Mouse (Mus musculus): ENCODE results near the gene Tob2. TPM values are rescaled to one million over a fixed set of nuclear protein-coding genes. Genes with fewer than 3 reads are reported as not detected.

Gene Tob2
- total RNA-seq, 2 experiments from 2014 or later = 103 to 125 TPM

- peak in 1 of 2 experiments; percentile 48 for DNase-seq
Observed at GRCm38 (mm10) chr15:81812287-81812686, 46.3 kb downstream of the Tob2 start.

- DNase-seq = peak; percentile 76 to 82
Observed at GRCm38 (mm10) chr15:81811599-81811996, 47.0 kb downstream of the Tob2 start.

DNA sequence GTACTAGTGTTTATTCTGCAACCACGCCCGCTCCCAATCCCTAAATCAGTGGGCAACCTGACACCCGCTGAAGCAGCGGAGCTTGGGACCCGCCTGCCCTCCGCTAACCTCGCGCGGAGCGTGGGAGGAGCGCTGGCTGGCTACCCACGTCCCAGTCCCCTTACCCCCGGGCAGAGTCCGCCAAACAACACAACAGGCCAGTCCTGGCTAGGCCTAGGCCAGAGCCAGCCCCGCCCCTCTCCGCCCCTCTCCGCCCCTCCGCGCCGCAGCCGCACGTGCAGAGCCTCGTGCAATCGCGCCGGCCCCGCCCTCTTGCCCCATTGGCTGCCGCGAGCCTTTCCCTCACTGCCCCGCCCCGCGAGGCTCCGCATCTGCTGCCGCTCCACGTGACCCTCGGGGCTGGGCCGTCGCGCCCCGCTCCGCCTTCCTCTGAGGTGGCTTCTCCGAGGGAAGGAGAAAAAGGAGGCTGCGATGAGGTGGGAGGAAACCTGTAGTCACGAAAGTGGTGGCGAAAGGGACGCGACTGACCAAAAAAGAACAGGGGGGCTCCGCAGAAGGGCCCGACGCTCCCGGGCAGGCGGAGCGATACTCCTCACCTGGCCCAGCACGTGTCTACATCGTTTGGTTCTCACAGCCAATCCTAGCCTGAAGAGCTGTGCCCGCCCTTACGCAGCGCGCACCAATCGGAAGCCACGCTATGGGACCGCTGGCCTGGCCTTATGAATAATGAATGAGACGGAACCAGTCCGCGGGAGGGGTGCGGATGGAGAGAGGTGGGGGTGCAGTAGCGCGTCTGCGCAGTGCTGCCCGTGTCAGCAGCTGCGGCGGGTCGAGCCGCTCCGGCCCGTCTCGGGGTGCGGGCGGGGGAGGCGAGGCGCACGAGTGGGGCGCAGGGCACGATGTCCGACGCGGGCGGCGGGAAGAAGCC is 47.7 kb downstream of the Tob2 start:
- DNase-seq = peak; percentile 98 to 99

GRCm38 (mm10) chr15:81810150-81810549 is 48.4 kb downstream of the Tob2 start:
- DNase-seq = peak; percentile 92 to 93

GRCm38 (mm10) chr15:81809550-81809949 is 49.0 kb downstream of the Tob2 start:
- no peak for DNase-seq

DNA sequence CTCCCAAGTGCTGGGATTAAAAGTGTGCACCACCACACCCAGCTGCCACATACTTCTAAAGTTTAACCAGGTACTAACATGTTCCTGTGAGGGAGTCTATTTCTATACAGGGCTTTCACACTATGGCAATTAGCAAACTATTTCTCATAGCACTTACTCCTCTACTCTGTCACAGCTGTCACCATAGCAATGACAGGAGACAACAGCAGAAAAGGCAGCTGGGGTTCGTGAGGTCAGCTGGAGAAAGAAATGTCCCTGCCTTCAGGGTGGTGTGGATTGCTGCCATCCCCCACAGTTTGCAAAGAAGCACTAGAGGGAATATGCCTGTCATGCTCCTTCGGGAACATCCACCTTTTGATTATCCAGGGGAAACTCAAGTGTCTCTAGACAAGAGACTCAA is 49.8 kb downstream of the Tob2 start:
- DNase-seq = no peak

DNA sequence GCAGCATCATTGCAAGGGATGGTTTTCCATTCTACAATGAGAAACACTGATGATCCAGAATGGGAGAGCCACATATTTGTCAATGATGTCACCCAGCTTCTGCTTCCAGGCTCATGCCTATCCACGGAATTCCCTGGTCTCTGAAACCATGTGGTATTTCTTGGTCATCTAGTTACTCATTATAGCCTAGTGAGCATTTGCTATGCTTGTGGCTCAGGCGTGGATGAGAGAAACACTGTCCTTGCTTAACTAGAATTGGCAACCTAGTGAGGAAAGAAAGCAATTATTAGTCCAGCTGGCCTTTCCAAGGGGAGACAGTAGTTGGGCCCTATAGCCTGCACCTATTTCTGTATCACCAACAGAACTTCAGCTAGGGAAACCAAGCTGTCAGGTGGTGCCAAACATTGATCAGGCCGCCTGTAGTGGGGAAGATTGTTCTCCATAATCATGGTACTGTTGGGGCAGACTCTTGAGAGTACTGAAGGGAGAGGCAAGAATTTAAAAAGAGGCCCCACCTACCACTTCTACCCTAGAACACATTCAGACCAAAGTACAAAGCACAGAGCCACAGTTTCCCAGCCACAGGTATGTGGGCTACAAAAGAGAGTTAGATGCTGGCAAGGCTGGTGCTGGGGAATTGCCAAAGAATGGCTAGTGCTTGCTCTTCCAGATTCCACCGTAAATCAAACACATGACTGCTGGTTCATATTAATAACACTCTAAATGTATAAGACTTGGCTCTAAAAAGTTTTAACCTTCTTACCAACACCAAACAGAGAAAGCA is 51.8 kb downstream of the Tob2 start:
- no peak for DNase-seq

GRCm38 (mm10) chr15:81805624-81806023 is 53.0 kb downstream of the Tob2 start:
- DNase-seq = peak; percentile 77 to 79

GRCm38 (mm10) chr15:81804883-81805282 is 53.7 kb downstream of the Tob2 start:
- no peak for DNase-seq

- DNase-seq = no peak
Observed at GRCm38 (mm10) chr15:81804172-81804571, 54.4 kb downstream of the Tob2 start.

DNA sequence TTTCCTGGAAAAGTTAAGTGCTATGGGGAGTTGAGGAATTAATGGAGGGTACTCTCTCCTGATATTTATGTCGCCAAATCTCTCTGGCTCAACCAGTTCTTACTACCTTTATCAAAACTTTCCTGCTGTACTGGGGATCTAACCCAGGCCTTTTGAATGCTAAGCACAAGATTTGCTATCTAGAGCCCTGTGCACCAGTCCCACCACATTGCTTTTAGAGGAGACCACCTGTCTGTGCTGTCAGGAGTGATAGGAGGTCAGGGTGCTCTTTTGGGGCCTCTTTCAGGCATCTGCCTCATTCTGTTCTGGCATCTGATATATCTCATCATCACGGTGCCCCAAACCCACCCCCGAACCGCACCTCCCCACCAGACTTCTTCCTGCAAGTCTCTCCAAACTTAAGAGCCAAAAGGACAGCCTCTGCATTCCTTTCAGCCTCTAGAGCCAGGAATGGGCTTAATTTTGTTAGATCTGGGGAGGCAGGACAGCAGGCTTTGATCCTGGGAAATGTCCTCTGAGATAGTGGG is 55.1 kb downstream of the Tob2 start:
- no peak for DNase-seq

GRCm38 (mm10) chr15:81802941-81803351 is 55.6 kb downstream of the Tob2 start:
- peak in 1 of 2 experiments; percentile 25 for DNase-seq

DNA sequence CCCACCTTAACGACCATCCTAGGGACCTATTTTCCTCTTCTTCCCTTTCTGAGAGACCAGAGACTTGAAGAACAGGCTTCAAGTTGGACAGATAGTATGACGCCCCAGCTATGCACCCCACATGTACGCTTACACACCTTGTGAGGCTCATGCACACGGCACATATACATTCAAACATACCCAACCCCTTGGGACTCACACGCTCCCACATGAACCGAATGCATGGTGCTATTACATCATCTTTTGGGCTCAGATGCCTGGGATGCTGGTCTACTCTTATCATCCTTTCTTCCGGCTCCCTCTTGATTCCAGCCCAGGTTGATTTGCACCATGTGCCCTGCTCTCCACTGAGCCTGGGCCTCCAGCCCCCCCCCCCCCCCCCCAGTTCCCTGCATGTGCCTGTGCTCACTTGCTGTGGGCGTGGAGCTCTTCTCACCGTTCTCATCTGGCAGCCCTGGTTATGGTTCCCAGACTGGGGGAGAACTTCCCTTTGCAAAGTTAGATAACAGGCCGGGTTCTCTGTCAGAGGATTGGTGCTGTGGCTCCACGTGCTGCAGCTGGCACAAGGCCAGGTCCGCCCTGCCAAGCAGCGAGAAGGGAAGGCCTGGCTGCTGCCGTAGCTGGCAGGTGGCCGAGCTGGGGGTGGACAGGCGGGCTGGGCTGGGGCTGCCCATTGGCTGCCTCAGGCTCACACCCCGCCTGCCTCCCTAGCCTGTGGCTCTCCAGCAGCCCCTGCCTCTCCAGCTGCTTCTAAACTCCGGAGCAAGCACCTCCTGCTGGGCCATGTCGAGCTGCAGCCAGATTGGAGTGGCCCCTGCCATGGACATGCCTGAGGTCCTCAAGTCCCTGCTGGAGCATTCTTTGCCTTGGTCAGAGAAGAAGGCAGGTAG is 56.4 kb downstream of the Tob2 start, which contains the start of gene Tef:
TSS of gene Tef (plus strand) at position 421 of the 890 bp plus-strand sequence.
- DNase-seq = peak; percentile 100

DNA sequence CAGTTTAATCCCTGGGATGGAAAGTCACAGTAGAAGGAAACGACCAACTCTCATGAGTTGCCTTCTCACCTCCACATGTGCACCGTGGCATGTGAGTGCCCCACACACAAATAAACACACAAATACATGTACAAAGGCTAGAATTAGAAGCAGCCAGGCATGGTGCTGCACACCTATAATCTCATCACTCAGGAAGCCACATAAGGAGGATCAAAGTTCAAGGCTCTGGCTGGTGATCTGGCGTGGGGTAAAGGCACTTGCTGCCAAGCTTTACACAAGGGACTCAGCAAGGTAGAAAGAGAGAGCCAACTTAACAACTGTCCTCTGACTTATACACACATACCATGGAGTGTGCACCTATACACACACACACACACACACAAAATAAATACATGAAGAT is 58.2 kb downstream of the Tob2 start:
- no peak for DNase-seq

DNA sequence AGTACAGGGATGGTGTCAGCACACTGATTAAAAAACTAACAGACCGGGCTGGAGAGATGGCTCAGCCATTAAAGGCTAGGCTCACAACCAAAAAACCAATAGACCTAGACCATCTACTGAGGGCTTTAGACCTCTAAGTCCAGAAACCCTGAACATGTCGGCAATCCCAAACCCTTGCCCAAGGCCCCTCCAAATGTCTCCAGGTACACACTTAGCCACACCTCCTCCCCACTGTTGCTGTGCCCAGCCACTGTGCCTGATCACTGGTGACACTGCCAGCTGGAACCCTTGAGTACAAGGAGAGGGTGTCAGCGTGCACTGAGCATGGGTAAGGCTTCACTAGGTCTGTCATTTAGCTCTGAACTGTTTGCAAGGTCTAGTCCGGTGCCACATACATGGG is 60.2 kb downstream of the Tob2 start:
- no peak for DNase-seq

Other genes starting within 250 kb of the Tob2 start
- gene L3mbtl2, start 194.9 kb downstream of the Tob2 start, total RNA-seq (2021) = 10 to 100 TPM; 15.5 to 17.7 TPM
- 1 to 10 TPM; 2.4 to 3.3 TPM for gene Chadl, start 161.5 kb downstream of the Tob2 start, total RNA-seq (2021)
- 10 to 100 TPM; 75.1 to 77.3 TPM for gene Zc3h7b, start 113.7 kb downstream of the Tob2 start, total RNA-seq (2021)
- gene Rangap1, start 113.3 kb downstream of the Tob2 start, total RNA-seq (2021) = 10 to 100 TPM; 54.2 to 78.8 TPM
- 100 to 1,000 TPM in 1 of 2 experiments, 10 to 100 TPM in 1; 61.4 to 101 TPM for gene Tef, start 56.4 kb downstream of the Tob2 start, total RNA-seq (2021)
- gene Phf5a, start 13.1 kb upstream of the Tob2 start, total RNA-seq (2021) = 10 to 100 TPM; 57.8 to 59.2 TPM
- gene Aco2, start 13.5 kb upstream of the Tob2 start, total RNA-seq (2021) = 100 to 1,000 TPM; 823 to 866 TPM
- 10 to 100 TPM; 23.5 to 24.9 TPM for gene Polr3h, start 67.4 kb upstream of the Tob2 start, total RNA-seq (2021)
- gene Csdc2, start 78.0 kb upstream of the Tob2 start, total RNA-seq (2021) = 10 to 100 TPM; 12.4 to 16.0 TPM
- 10 to 100 TPM; 51.1 to 90.8 TPM for gene Pmm1, start 102.1 kb upstream of the Tob2 start, total RNA-seq (2021)
- gene 1700029P11Rik, start 121.7 kb upstream of the Tob2 start, total RNA-seq (2021) = not detected
- gene Xrcc6, start 129.0 kb upstream of the Tob2 start, total RNA-seq (2021) = 10 to 100 TPM; 55.2 to 81.1 TPM
- gene Desi1, start 175.1 kb upstream of the Tob2 start, total RNA-seq (2021) = 100 to 1,000 TPM in 1 of 2 experiments, 10 to 100 TPM in 1; 54.2 to 105 TPM
- 10 to 100 TPM; 88.7 to 94.1 TPM for gene Snu13, start 188.8 kb upstream of the Tob2 start, total RNA-seq (2021)
- not detected for gene 4930407I10Rik, start 200.4 kb upstream of the Tob2 start, total RNA-seq (2021)
- gene Mei1, start 211.2 kb upstream of the Tob2 start, total RNA-seq (2021) = 1 to 10 TPM in 1 of 2 experiments, under 1 TPM in 1; 0.76 to 3.7 TPM

Data from adrenal gland, postnatal 36 days (tissue).